Mouse (Mus musculus) kidney, embryonic 16.5 days (tissue): ENCODE results near the gene Arfip2. TPM values are rescaled to one million over a fixed set of nuclear protein-coding genes. Genes with fewer than 3 reads are reported as not detected.

Experiments
- ATAC-seq: fragments of 200-750 bp; cut with Nextera tagmentation; 2 replicates; pipeline ENCODE4 v1.8.0; 2017; ENCODE audit warnings: moderate TSS enrichment; ENCODE audit not compliant: low FRiP score, low TSS enrichment
- H3K27ac ChIP-seq: fragments of 300-500 bp; sonication (generic); 2 replicates; pipeline ENCODE4 v1.5.1; 2014; ENCODE audit warnings: low read length
- H3K27me3 ChIP-seq: fragments of 300-500 bp; sonication (generic); 2 replicates; pipeline ENCODE4 v1.6.1; 2014; ENCODE audit warnings: low read length, control low read depth, mixed read lengths; ENCODE audit not compliant: insufficient read depth
- H3K36me3 ChIP-seq: fragments of 300-500 bp; sonication (generic); 2 replicates; pipeline ENCODE4 v1.6.1; 2014; ENCODE audit warnings: low read length, control low read depth, mixed read lengths; ENCODE audit not compliant: insufficient read depth
- H3K4me1 ChIP-seq: fragments of 300-500 bp; sonication (generic); 2 replicates; pipeline ENCODE4 v1.6.1; 2014; ENCODE audit warnings: low read length, control low read depth, mixed read lengths; ENCODE audit not compliant: insufficient read depth
- H3K4me2 ChIP-seq: fragments of 300-500 bp; sonication (generic); replicated peaks from 2 replicates; pipeline ENCODE4 v1.6.1; 2014; ENCODE audit warnings: low read depth, low read length
- H3K4me3 ChIP-seq: fragments of 300-500 bp; sonication (generic); 2 replicates; pipeline ENCODE4 v1.5.1; 2014; ENCODE audit warnings: mild to moderate bottlenecking, low read length
- H3K9ac ChIP-seq: fragments of 300-500 bp; sonication (generic); replicated peaks from 2 replicates; pipeline ENCODE4 v1.6.1; 2014; ENCODE audit warnings: low read length
- H3K9me3 ChIP-seq: fragments of 300-500 bp; sonication (generic); 2 replicates; pipeline ENCODE4 v1.6.1; 2016; ENCODE audit warnings: low read length, control low read depth
- WGBS: fragments of 180-500 bp; shearing (Covaris S2); extraction: QIAGEN DNeasy Blood & Tissue Kit; methylation state at CpG from one replicate; pipeline ENCODE4 v1.1.7; 2014; 5-methylcytosine and 5-hydroxymethylcytosine counted together
- polyA plus RNA-seq: library from polyadenylated mRNA; unstranded; fragments of >200 nt; fragmentation: Nextera tagmentation; extraction: Ambion mirVana; gene quantifications from 2 replicates; pipeline ENCODE4 v1.2.1, GENCODE M21; 2015

The Arfip2 gene
- 92.4 and 92.5 TPM in 2 replicates for polyA plus RNA-seq

GRCm38 (mm10) chr7:105640233-105640893 lies at the start of gene Arfip2, which contains the start of gene Gm45799:
Gene Arfip2, minus strand, starts transcription at chr7:105640416.
Gene Gm45799, plus strand, starts transcription at chr7:105640552.
- Histone ChIP-seq H3K36me3 (peaks cover 33% of the 10 kb centered on the region), H3K9me3 (no peaks in the 10 kb centered on the region), H3K27me3 (0 out of 2 replicates have a peak, but pooled peaks cover 2% of the 10 kb centered on the region), H3K27ac (peak within 1 kb of the TSS; percentile 92), H3K9ac (peak within 1 kb of the TSS; percentile 91), H3K4me1 (peaks cover 25% of the 10 kb centered on the region), H3K4me3 (peak within 1 kb of the TSS; percentile 76), H3K4me2 (peak within 1 kb of the TSS; percentile 94)
- under 1% methylated on average over 45 of the region's 45 CpGs for WGBS
- peak; percentile 97 for ATAC-seq

- Histone ChIP-seq H3K27ac (no peak overlapping the region), H3K4me3 (no peak overlapping the region), H3K4me2 (peak overlapping the region; percentile 33), H3K9ac (no peak overlapping the region), H3K36me3 (no peaks in the 10 kb centered on the region), H3K4me1 (no peaks in the 10 kb centered on the region), H3K27me3 (no peaks in the 10 kb centered on the region), H3K9me3 (no peaks in the 10 kb centered on the region)
- peak; percentile 67 for ATAC-seq
- WGBS = 15% methylated on average over 13 of the region's 13 CpGs
These were observed 45.5 kb upstream of the Arfip2 start for GRCm38 (mm10) chr7:105685541-105686197.

GRCm38 (mm10) chr7:105650639-105651435 lies 10.6 kb upstream of the Arfip2 start, which contains the start of gene Dnhd1:
Gene Dnhd1, plus strand, starts transcription at chr7:105650827.
- WGBS = 1% methylated on average over 17 of the region's 17 CpGs
- ATAC-seq = peak; percentile 97
- H3K27ac ChIP-seq = peak within 1 kb of the TSS; percentile 61

GRCm38 (mm10) chr7:105641936-105642335 lies 1.7 kb upstream of the Arfip2 start:
- H3K9ac ChIP-seq = peak overlapping the region; percentile 91; the same call in 1 of the 2 replicates
- peaks cover 25% of the 10 kb centered on the region for H3K4me1 ChIP-seq
- peak overlapping the region; percentile 83 for H3K4me2 ChIP-seq
- no peak for ATAC-seq
- H3K4me3 ChIP-seq = peak overlapping the region; percentile 76; the same call in 1 of the 2 replicates
- H3K36me3 ChIP-seq = peaks cover 21% of the 10 kb centered on the region
- no peaks in the 10 kb centered on the region for H3K9me3 ChIP-seq
- H3K27me3 ChIP-seq = no peaks in the 10 kb centered on the region
- H3K27ac ChIP-seq = peak overlapping the region; percentile 92; the same call in 1 of the 2 replicates
- 53% methylated on average over 3 of the region's 3 CpGs for WGBS

More at GRCm38 (mm10) chr7:105650639-105651435, 10.6 kb upstream of the Arfip2 start, which contains the start of gene Dnhd1:
- Histone ChIP-seq H3K4me2 (peak within 1 kb of the TSS; percentile 74), H3K9ac (peak within 1 kb of the TSS; percentile 57), H3K4me3 (peak within 1 kb of the TSS; percentile 48), H3K36me3 (0 out of 2 replicates have a peak, but pooled peaks cover 4% of the 10 kb centered on the region), H3K9me3 (no peaks in the 10 kb centered on the region), H3K27me3 (no peaks in the 10 kb centered on the region), H3K4me1 (peaks cover 8% of the 10 kb centered on the region; the same call in 1 of the 2 replicates)

- 0% methylated on average over 18 of the region's 18 CpGs for WGBS
- ATAC-seq = no peak
These were observed 659 bp upstream of the Arfip2 start for GRCm38 (mm10) chr7:105640894-105641255.

GRCm38 (mm10) chr7:105639756-105640155 lies 460 bp downstream of the Arfip2 start, which contains the start of gene Timm10b:
Gene Timm10b, plus strand, starts transcription at chr7:105640056.
- peak within 1 kb of the TSS; percentile 92 for H3K27ac ChIP-seq
- H3K36me3 ChIP-seq = peaks cover 33% of the 10 kb centered on the region
- H3K4me1 ChIP-seq = peaks cover 25% of the 10 kb centered on the region
- H3K27me3 ChIP-seq = 0 out of 2 replicates have a peak, but pooled peaks cover 2% of the 10 kb centered on the region
- no peaks in the 10 kb centered on the region for H3K9me3 ChIP-seq
- no peak for ATAC-seq
- 4% methylated on average over 2 of the region's 2 CpGs for WGBS
- peak within 1 kb of the TSS; percentile 94 for H3K4me2 ChIP-seq
- peak within 1 kb of the TSS; percentile 76 for H3K4me3 ChIP-seq
- peak within 1 kb of the TSS; percentile 91 for H3K9ac ChIP-seq

More at GRCm38 (mm10) chr7:105640894-105641255, 659 bp upstream of the Arfip2 start:
- Histone ChIP-seq H3K27me3 (no peaks in the 10 kb centered on the region), H3K9ac (peak overlapping the region; percentile 91), H3K9me3 (no peaks in the 10 kb centered on the region), H3K4me2 (peak overlapping the region; percentile 83), H3K4me1 (peaks cover 25% of the 10 kb centered on the region), H3K36me3 (peaks cover 30% of the 10 kb centered on the region), H3K4me3 (peak overlapping the region; percentile 76), H3K27ac (peak overlapping the region; percentile 92)

GRCm38 (mm10) chr7:105639304-105639703 lies 912 bp downstream of the Arfip2 start:
- 0 out of 2 replicates have a peak, but pooled peaks cover 2% of the 10 kb centered on the region for H3K27me3 ChIP-seq
- no peak overlapping the region for H3K27ac ChIP-seq
- peaks cover 33% of the 10 kb centered on the region for H3K36me3 ChIP-seq
- WGBS = 67% methylated on average over 9 of the region's 9 CpGs
- H3K9me3 ChIP-seq = no peaks in the 10 kb centered on the region
- peak overlapping the region; percentile 76 for H3K4me3 ChIP-seq
- peak overlapping the region; percentile 91 for H3K9ac ChIP-seq
- peak overlapping the region; percentile 94 for H3K4me2 ChIP-seq
- no peak for ATAC-seq
- peaks cover 25% of the 10 kb centered on the region for H3K4me1 ChIP-seq

GRCm38 (mm10) chr7:105638776-105639175 lies 1.4 kb downstream of the Arfip2 start:
- H3K27me3 ChIP-seq = 0 out of 2 replicates have a peak, but pooled peaks cover 2% of the 10 kb centered on the region
- H3K4me1 ChIP-seq = peaks cover 25% of the 10 kb centered on the region
- ATAC-seq = no peak
- H3K4me2 ChIP-seq = peak overlapping the region; percentile 94; the same call in 1 of the 2 replicates
- WGBS = 88% methylated on average over 6 of the region's 6 CpGs
- no peak overlapping the region for H3K27ac ChIP-seq
- H3K36me3 ChIP-seq = peaks cover 31% of the 10 kb centered on the region
- no peak overlapping the region for H3K4me3 ChIP-seq
- 0 out of 2 replicates have a peak overlapping the region, but pooled peaks have one; percentile 22 for H3K9ac ChIP-seq
- no peaks in the 10 kb centered on the region for H3K9me3 ChIP-seq

- H3K27me3 ChIP-seq = 0 out of 2 replicates have a peak, but pooled peaks cover 2% of the 10 kb centered on the region
- peaks cover 23% of the 10 kb centered on the region for H3K4me1 ChIP-seq
- H3K9me3 ChIP-seq = no peaks in the 10 kb centered on the region
- H3K36me3 ChIP-seq = peaks cover 25% of the 10 kb centered on the region
- WGBS = 85% methylated on average over 2 of the region's 2 CpGs
- no peak overlapping the region for H3K4me3 ChIP-seq
- ATAC-seq = no peak
- no peak overlapping the region for H3K27ac ChIP-seq
- H3K9ac ChIP-seq = no peak overlapping the region
- H3K4me2 ChIP-seq = no peak overlapping the region
These were observed 4.5 kb downstream of the Arfip2 start for GRCm38 (mm10) chr7:105635726-105636125.
